Mouse (Mus musculus) MEL (cell line): ENCODE results near the gene Kctd2. TPM values are rescaled to one million over a fixed set of nuclear protein-coding genes. Genes with fewer than 3 reads are reported as not detected.

Source experiments
- DNase-seq: peaks from one replicate; pipeline ENCODE4 v3.0.0; 2011; ENCODE audit warnings: low read depth, low spot score
- H3K27ac ChIP-seq: 2 replicates; pipeline ENCODE4 v1.5.1; 2012; ENCODE audit warnings: low read depth, mild to moderate bottlenecking, control low read depth, low read length, moderate library complexity; ENCODE audit not compliant: control insufficient read depth
- H3K27me3 ChIP-seq, 2 experiments: fragments of 150-350 bp in 1 of 2; sonication (generic) in 1 of 2; 2 replicates each; pipeline ENCODE4 v1.6.1; 2012; ENCODE audit warnings: low read length in 2 of 2, mild to moderate bottlenecking in 2 of 2, improper control_type of control experiment in 1 of 2, moderate library complexity in 1 of 2; ENCODE audit not compliant: insufficient read depth in 2 of 2, control insufficient read depth in 1 of 2
- H3K36me3 ChIP-seq, 2 experiments: 2 replicates each; pipeline ENCODE4 v1.6.1; 2012 to 2014; ENCODE audit warnings: low read length in 2 of 2, improper control_type of control experiment in 1 of 2, inconsistent platforms in 1 of 2, mild to moderate bottlenecking in 1 of 2; ENCODE audit not compliant: insufficient read depth in 2 of 2, control insufficient read depth in 1 of 2
- H3K4me1 ChIP-seq, 2 experiments: fragments of 150-350 bp in 1 of 2; sonication (generic) in 1 of 2; 2 replicates each; pipeline ENCODE4 v1.6.1; 2012; ENCODE audit warnings: low read length in 2 of 2, improper control_type of control experiment in 1 of 2, mild to moderate bottlenecking in 1 of 2; ENCODE audit not compliant: insufficient read depth in 2 of 2, control insufficient read depth in 1 of 2
- H3K4me3 ChIP-seq, 2 experiments: fragments of 150-350 bp in 1 of 2; sonication (generic) in 1 of 2; 2 replicates each; pipeline ENCODE4 v1.5.1; 2012; ENCODE audit warnings: low read depth in 2 of 2, low read length in 2 of 2, mild to moderate bottlenecking in 2 of 2, moderate library complexity in 2 of 2, control low read depth in 1 of 2, improper control_type of control experiment in 1 of 2; ENCODE audit not compliant: control insufficient read depth in 1 of 2, insufficient read depth in 1 of 2
- H3K79me2 ChIP-seq: 2 replicates; pipeline ENCODE4 v1.6.1; 2012; ENCODE audit warnings: mild to moderate bottlenecking, low read length, moderate library complexity; ENCODE audit not compliant: control insufficient read depth, poor library complexity, insufficient read depth
- H3K9ac ChIP-seq: 2 replicates; pipeline ENCODE4 v1.6.1; 2012; ENCODE audit warnings: low read depth, mild to moderate bottlenecking, control low read depth, low read length, moderate library complexity; ENCODE audit not compliant: control insufficient read depth, poor library complexity, severe bottlenecking
- H3K9me3 ChIP-seq: fragments of 150-350 bp; sonication (generic); replicated peaks from 2 replicates; pipeline ENCODE4 v1.6.1; 2012; ENCODE audit warnings: mild to moderate bottlenecking, low read length, improper control_type of control experiment, moderate library complexity; ENCODE audit not compliant: insufficient read depth
- CTCF ChIP-seq, 3 experiments: IDR thresholded peaks in 2 of 3; conservative IDR thresholded peaks in 1 of 3; 2 replicates each; pipeline ENCODE4 v1.5.1; 2011 to 2012; ENCODE audit warnings: low read length in 3 of 3, low read depth in 2 of 3, mild to moderate bottlenecking in 2 of 3, improper control_type of control experiment in 1 of 3, inconsistent platforms in 1 of 3, mixed read lengths in 1 of 3, moderate library complexity in 1 of 3; ENCODE audit not compliant: control insufficient read depth in 1 of 3, insufficient read depth in 1 of 3, poor library complexity in 1 of 3, severe bottlenecking in 1 of 3
- E2F4 ChIP-seq: IDR thresholded peaks from 2 replicates; pipeline ENCODE4 v1.6.1; 2011; ENCODE audit warnings: low read depth, low read length, improper control_type of control experiment, borderline replicate concordance
- ELF1 ChIP-seq: IDR thresholded peaks from 2 replicates; pipeline ENCODE4 v1.6.1; 2014; ENCODE audit warnings: low read depth, mild to moderate bottlenecking, inconsistent platforms, low read length, improper control_type of control experiment, moderate library complexity
- EP300 ChIP-seq, 2 experiments: IDR thresholded peaks; 2 replicates each; pipeline ENCODE4 v1.6.1; 2011; ENCODE audit warnings: improper control_type of control experiment in 2 of 2, low read length in 2 of 2, low read depth in 1 of 2, mild to moderate bottlenecking in 1 of 2
- HCFC1 ChIP-seq: IDR thresholded peaks from 2 replicates; pipeline ENCODE4 v1.6.1; 2012; ENCODE audit warnings: low read depth, mild to moderate bottlenecking, inconsistent platforms, low read length, improper control_type of control experiment, moderate library complexity
- KAT2A ChIP-seq: conservative IDR thresholded peaks from 2 replicates; pipeline ENCODE4 v1.6.1; 2012; ENCODE audit warnings: low read depth, low read length, improper control_type of control experiment, inconsistent platforms
- MEF2A ChIP-seq: IDR thresholded peaks from 2 replicates; pipeline ENCODE4 v1.6.1; 2014; ENCODE audit warnings: low read depth, mild to moderate bottlenecking, inconsistent platforms, low read length, improper control_type of control experiment; ENCODE audit not compliant: poor library complexity, insufficient replicate concordance, severe bottlenecking; ENCODE audit errors: extremely low read depth
- MXI1 ChIP-seq: IDR thresholded peaks from 2 replicates; pipeline ENCODE4 v1.6.1; 2011; ENCODE audit warnings: mild to moderate bottlenecking, low read depth, low read length, improper control_type of control experiment
- MYC ChIP-seq: IDR thresholded peaks from 2 replicates; pipeline ENCODE4 v1.6.1; 2011; ENCODE audit warnings: low read depth, mild to moderate bottlenecking, low read length, improper control_type of control experiment, moderate library complexity
- POLR2A ChIP-seq, 2 experiments: IDR thresholded peaks; 2 replicates each; pipeline ENCODE4 v1.6.1; 2011 to 2012; ENCODE audit warnings: low read length in 2 of 2, mild to moderate bottlenecking in 2 of 2, control low read depth in 1 of 2, improper control_type of control experiment in 1 of 2, low read depth in 1 of 2, moderate library complexity in 1 of 2; ENCODE audit not compliant: control insufficient read depth in 1 of 2, insufficient read depth in 1 of 2, poor library complexity in 1 of 2
- POLR2AphosphoS2 ChIP-seq: IDR thresholded peaks from 2 replicates; pipeline ENCODE4 v1.6.1; 2011; ENCODE audit warnings: low read length, improper control_type of control experiment
- SIN3A ChIP-seq: IDR thresholded peaks from 2 replicates; pipeline ENCODE4 v1.6.1; 2012; ENCODE audit warnings: low read length, improper control_type of control experiment, inconsistent platforms
- SMC3 ChIP-seq: IDR thresholded peaks from 2 replicates; pipeline ENCODE4 v1.6.1; 2011; ENCODE audit warnings: low read depth, low read length, improper control_type of control experiment
- TAL1 ChIP-seq: IDR thresholded peaks from 2 replicates; pipeline ENCODE4 v1.6.1; 2012; ENCODE audit warnings: mild to moderate bottlenecking, inconsistent platforms, low read length, moderate library complexity, mixed read lengths
- ZC3H11A ChIP-seq: IDR thresholded peaks from 2 replicates; pipeline ENCODE4 v1.6.1; 2012; ENCODE audit warnings: low read depth, mild to moderate bottlenecking, inconsistent platforms, low read length, improper control_type of control experiment
- ZKSCAN1 ChIP-seq: IDR thresholded peaks from 2 replicates; pipeline ENCODE4 v1.6.1; 2012; ENCODE audit warnings: low read depth, mild to moderate bottlenecking, inconsistent platforms, low read length, improper control_type of control experiment, moderate library complexity
- ZNF384 ChIP-seq: IDR thresholded peaks from 2 replicates; pipeline ENCODE4 v1.6.1; 2012; ENCODE audit warnings: low read depth, mild to moderate bottlenecking, inconsistent platforms, low read length, improper control_type of control experiment
- polyA plus RNA-seq, 2 experiments: library from polyadenylated mRNA; stranded (reverse) in 1 of 2; unstranded in 1 of 2; fragments of >175 nt in 1 of 2; fragments of >200 nt in 1 of 2; gene quantifications; 2 replicates each; pipeline versions ENCODE4 v1.2.1 to v1.2.4; 2012; ENCODE audit warnings: low replicate concordance in 2 of 2, low read depth in 1 of 2; ENCODE audit not compliant: insufficient read length in 2 of 2, insufficient read depth in 1 of 2, missing spikeins in 1 of 2
- total RNA-seq: library from RNA; depleted of rRNA; stranded (reverse); fragments of 300-350 nt; gene quantifications from 2 replicates; pipeline ENCODE4 v1.2.3, GENCODE M21; 2012

Gene Kctd2
- total and polyA plus RNA-seq, 3 experiments: 13.2 to 20.6 TPM; not detected in 1

GRCm38 (mm10) chr11:115381743-115382539 is 38.0 kb upstream of the Kctd2 start, which contains the start of gene Cdr2l (continued):
- no peak for TF ChIP-seq KAT2A
- peak; percentile 36; the same call in 1 of the 2 replicates for TF ChIP-seq ELF1
- peak; percentile 58 to 72; a peak in 3 of 4 replicates for TF ChIP-seq POLR2A (IDR thresholded peaks at IDR 0.05; ENCODE audit: control insufficient read depth in 1 of 2, insufficient read depth in 1 of 2, low read depth in 1 of 2, low read length in 2 of 2, poor library complexity in 1 of 2)
- no peak for TF ChIP-seq ZNF384
- no peak for TF ChIP-seq ZKSCAN1
- peak; percentile 69 for TF ChIP-seq MXI1
- TF ChIP-seq MEF2A: no peak
- no peak for TF ChIP-seq E2F4
- TF ChIP-seq POLR2AphosphoS2: peak; percentile 33; the same call in 1 of the 2 replicates
- TF ChIP-seq MYC: no peak

GRCm38 (mm10) chr11:115382891-115383290 is 37.0 kb upstream of the Kctd2 start:
- TF ChIP-seq ZKSCAN1 (no peak), EP300 (IDR thresholded peaks at IDR 0.05; ENCODE audit: low read depth in 1 of 2, low read length in 2 of 2) (no peak), ZC3H11A (no peak), SMC3 (no peak), HCFC1 (no peak), TAL1 (no peak), SIN3A (no peak), CTCF (IDR thresholded peaks at IDR 0.05 in 2 of 3, conservative IDR thresholded peaks at IDR 0.05 in 1 of 3; ENCODE audit: control insufficient read depth in 1 of 3, insufficient read depth in 1 of 3, low read depth in 2 of 3, low read length in 3 of 3, poor library complexity in 1 of 3, severe bottlenecking in 1 of 3) (no peak)
- Histone ChIP-seq H3K27ac (no peak overlapping the region), H3K79me2 (peaks cover 4% of the 10 kb centered on the region; the same call in 1 of the 2 replicates), H3K9me3 (no peaks in the 10 kb centered on the region), H3K9ac (peak overlapping the region; percentile 83; the same call in 1 of the 2 replicates), H3K4me1 (peaks cover 8 to 22% of the 10 kb centered on the region in 2 experiments; a peak in 3 of 4 replicates), H3K27me3 (no peaks in the 10 kb centered on the region), H3K4me3 (peak overlapping the region; percentile 84 to 88), H3K36me3 (peaks cover 0 to 9% of the 10 kb centered on the region in 2 experiments; a peak in 2 of 4 replicates)
- peak; percentile 32 for DNase-seq
